Mouse (Mus musculus): ENCODE data around the gene Rad50. TPM values are rescaled to one million over a fixed set of nuclear protein-coding genes. Genes with fewer than 3 reads are reported as not detected.

The Rad50 gene
- total and polyA plus RNA-seq, 2 experiments from 2014 or later = 5.8 to 10.0 TPM

DNA sequence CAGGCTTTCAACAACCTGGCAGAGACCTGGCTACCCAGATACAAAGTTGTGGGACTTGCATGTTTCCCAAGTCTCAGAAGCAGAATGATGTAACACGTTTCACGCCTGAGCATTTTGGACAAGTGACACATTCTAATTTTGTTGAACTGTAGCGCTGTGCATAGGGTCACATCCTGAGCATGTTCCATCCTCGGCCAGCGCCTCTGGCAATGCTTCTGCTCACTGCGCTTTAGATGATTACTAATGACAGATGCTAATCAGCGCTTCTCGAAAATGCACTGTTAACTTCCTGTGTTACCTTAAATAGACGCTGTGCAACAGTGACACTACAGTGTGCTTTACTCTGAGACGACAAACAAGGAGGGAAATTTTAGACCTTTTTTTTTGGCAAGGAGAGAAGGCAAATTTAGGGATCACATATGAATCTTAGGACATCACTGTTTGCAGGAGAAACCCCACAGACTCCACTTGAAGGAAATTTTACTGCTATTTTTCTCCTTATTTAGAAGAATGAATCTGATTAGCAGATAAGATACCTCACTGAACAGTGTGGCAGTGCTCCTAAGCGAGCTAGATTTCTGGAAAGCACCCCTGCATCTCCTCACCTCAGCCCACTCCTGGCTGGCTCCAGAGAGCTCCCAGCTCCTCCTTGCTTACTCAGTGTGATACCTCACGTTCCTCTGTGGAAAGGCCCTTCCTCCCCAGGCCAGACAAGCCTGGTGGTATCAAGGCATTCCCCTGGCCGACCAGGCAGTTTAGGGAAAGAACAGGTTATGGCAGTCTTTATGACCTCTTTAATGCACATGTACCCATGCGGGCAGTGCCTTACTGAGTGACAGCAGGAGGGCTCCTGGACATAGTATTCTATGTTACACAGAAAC, 44.1 kb downstream of the Rad50 start:
- Histone ChIP-seq H3K4me2 (ENCODE audit: low read depth, low read length, poor library complexity, severe bottlenecking) (no peak overlapping the region), H3K27me3 (ENCODE audit: insufficient read depth, low read length) (no peaks in the 10 kb centered on the region), H3K36me3 (ENCODE audit: insufficient read depth, low read length) (peaks cover 2% of the 10 kb centered on the region; the same call in 1 of the 2 replicates), H3K4me1 (ENCODE audit: insufficient read depth, low read length) (no peaks in the 10 kb centered on the region), H3K27ac (ENCODE audit: low read depth, low read length) (no peak overlapping the region), H3K9ac (replicated peaks; ENCODE audit: low read length, poor library complexity, severe bottlenecking) (no peak overlapping the region), H3K4me3 (ENCODE audit: low read depth, low read length) (no peak overlapping the region), H3K9me3 (ENCODE audit: low read length) (no peaks in the 10 kb centered on the region)
- 80% methylated on average over 14 of the region's 14 CpGs for WGBS
- no peak for ATAC-seq (ENCODE audit: low FRiP score)
- DNase-seq (ENCODE audit: low spot score) = no peak
- TF ChIP-seq CTCF (IDR thresholded peaks at IDR 0.05) = no peak

DNA sequence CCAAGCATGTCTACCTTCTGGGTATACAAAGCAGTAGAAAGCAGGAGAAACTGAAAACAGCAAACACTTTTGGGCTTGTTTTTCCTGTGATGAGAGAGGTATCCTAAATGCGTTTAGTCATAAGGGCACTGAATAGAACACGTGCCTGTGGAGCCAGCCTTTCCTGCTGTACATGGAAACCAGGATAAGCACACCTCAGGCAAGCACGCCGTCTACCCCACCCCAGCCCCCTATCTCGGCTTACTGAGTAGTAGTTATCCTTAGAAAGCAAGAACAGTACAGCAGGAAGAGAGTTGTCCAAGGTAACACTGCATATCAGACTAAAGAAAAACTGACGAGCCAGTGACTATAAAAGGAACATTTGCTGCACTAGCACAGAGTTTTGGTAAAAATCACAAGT, 49.3 kb downstream of the Rad50 start:
- Histone ChIP-seq H3K27me3 (ENCODE audit: insufficient read depth, low read length) (no peaks in the 10 kb centered on the region), H3K9me3 (ENCODE audit: low read length) (no peaks in the 10 kb centered on the region), H3K36me3 (ENCODE audit: insufficient read depth, low read length) (peaks cover 10% of the 10 kb centered on the region; the same call in 1 of the 2 replicates), H3K4me3 (ENCODE audit: low read depth, low read length) (no peak overlapping the region), H3K27ac (ENCODE audit: low read depth, low read length) (no peak overlapping the region), H3K9ac (replicated peaks; ENCODE audit: low read length, poor library complexity, severe bottlenecking) (no peak overlapping the region), H3K4me1 (ENCODE audit: insufficient read depth, low read length) (no peaks in the 10 kb centered on the region), H3K4me2 (ENCODE audit: low read depth, low read length, poor library complexity, severe bottlenecking) (no peak overlapping the region)
- ATAC-seq (ENCODE audit: low FRiP score) (no peak), DNase-seq (ENCODE audit: low spot score) (no peak)
- 89% methylated on average over 6 of the region's 6 CpGs for WGBS
- no peak for TF ChIP-seq CTCF (IDR thresholded peaks at IDR 0.05)

DNA sequence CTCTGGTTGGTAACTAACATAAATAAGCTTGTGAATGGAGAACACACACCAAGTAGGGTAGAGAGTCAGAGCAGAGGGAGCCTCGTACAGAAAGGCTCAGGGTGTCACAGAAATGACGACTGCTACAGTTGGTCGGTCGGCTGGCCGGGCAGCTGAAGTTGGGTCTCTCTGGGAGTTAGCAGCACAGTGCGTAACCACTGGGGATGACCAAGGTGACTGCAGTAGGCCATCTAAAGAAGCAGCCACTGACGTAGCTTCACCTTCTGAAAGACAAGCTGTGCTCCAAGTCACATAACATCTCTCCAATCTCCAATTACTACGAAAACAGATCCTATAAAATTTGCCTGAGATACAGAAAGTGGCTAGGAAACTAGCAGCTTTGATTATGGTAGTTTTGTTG, 49.7 kb downstream of the Rad50 start:
- Histone ChIP-seq H3K4me1 (ENCODE audit: insufficient read depth, low read length) (no peaks in the 10 kb centered on the region), H3K9ac (replicated peaks; ENCODE audit: low read length, poor library complexity, severe bottlenecking) (no peak overlapping the region), H3K36me3 (ENCODE audit: insufficient read depth, low read length) (peaks cover 10% of the 10 kb centered on the region; the same call in 1 of the 2 replicates), H3K27me3 (ENCODE audit: insufficient read depth, low read length) (no peaks in the 10 kb centered on the region), H3K27ac (ENCODE audit: low read depth, low read length) (no peak overlapping the region), H3K9me3 (ENCODE audit: low read length) (no peaks in the 10 kb centered on the region), H3K4me3 (ENCODE audit: low read depth, low read length) (no peak overlapping the region), H3K4me2 (ENCODE audit: low read depth, low read length, poor library complexity, severe bottlenecking) (no peak overlapping the region)
- DNase-seq (ENCODE audit: low spot score) (no peak), ATAC-seq (ENCODE audit: low FRiP score) (no peak)
- TF ChIP-seq CTCF (IDR thresholded peaks at IDR 0.05) = no peak
- 91% methylated on average over 8 of the region's 8 CpGs for WGBS

DNA sequence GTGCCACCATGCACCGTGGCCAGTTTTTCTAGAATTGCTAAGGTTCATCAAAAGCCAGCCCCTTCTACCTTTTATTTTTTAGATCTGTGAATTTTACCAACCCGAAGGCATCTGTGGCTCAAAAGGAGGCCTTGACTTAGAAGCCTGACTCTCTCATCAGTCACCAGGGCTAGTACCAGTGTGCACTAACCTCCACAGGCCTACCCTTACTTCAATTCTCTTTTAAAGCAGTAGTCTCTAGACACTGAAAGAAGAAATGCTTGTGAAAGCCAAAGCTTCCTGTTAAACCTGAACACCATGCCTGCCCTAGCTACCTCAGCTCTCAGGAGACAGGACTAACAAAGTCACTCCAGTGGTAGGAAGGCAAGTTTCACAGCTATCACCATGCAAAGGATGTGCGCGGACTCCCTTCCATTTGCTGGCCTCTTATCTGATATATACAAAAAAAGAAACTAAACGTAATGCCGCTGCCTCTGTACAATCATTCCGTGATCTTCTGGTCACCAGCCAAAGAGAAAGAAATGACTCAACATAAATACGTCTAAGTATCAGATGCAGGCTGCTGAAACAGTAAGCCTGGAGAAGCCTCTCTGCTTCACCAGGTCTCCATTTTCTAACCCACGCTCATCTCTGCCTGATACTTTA, 50.4 kb downstream of the Rad50 start:
- no peak overlapping the region for H3K27ac ChIP-seq (ENCODE audit: low read depth, low read length)
- no peaks in the 10 kb centered on the region for H3K9me3 ChIP-seq (ENCODE audit: low read length)
- DNase-seq (ENCODE audit: low spot score) = no peak
- H3K4me1 ChIP-seq (ENCODE audit: insufficient read depth, low read length) = no peaks in the 10 kb centered on the region
- peaks cover 10% of the 10 kb centered on the region for H3K36me3 ChIP-seq (ENCODE audit: insufficient read depth, low read length)
- no peaks in the 10 kb centered on the region for H3K27me3 ChIP-seq (ENCODE audit: insufficient read depth, low read length)
- H3K9ac ChIP-seq (replicated peaks; ENCODE audit: low read length, poor library complexity, severe bottlenecking) = no peak overlapping the region
- TF ChIP-seq CTCF (IDR thresholded peaks at IDR 0.05) = no peak
- H3K4me2 ChIP-seq (ENCODE audit: low read depth, low read length, poor library complexity, severe bottlenecking) = no peak overlapping the region
- H3K4me3 ChIP-seq (ENCODE audit: low read depth, low read length) = no peak overlapping the region
- no peak for ATAC-seq (ENCODE audit: low FRiP score)
- WGBS = 95% methylated on average over 9 of the region's 9 CpGs

DNA sequence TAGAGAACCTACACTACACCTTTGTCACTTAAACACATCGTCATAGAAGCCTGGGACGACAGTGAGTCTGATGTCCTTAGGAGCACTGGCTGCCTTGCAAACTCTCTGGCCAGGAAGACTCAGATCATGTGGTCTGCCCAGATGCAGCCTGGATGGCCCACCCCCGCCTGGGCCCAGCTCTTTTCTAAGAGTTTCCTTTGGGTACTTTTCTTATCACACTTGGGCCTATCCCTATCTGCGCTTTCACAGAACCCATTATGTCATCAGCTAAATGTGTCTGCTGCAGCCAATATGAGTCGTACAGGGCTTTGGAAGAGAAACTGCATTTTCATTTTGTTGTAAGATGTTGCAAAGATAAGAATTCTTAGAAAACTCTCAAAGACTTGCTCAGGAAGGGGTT, 52.1 kb downstream of the Rad50 start:
- no peak for DNase-seq (ENCODE audit: low spot score)
- Histone ChIP-seq H3K27ac (ENCODE audit: low read depth, low read length) (no peak overlapping the region), H3K9me3 (ENCODE audit: low read length) (no peaks in the 10 kb centered on the region), H3K27me3 (ENCODE audit: insufficient read depth, low read length) (no peaks in the 10 kb centered on the region), H3K4me3 (ENCODE audit: low read depth, low read length) (no peak overlapping the region), H3K9ac (replicated peaks; ENCODE audit: low read length, poor library complexity, severe bottlenecking) (no peak overlapping the region), H3K36me3 (ENCODE audit: insufficient read depth, low read length) (peaks cover 12% of the 10 kb centered on the region), H3K4me2 (ENCODE audit: low read depth, low read length, poor library complexity, severe bottlenecking) (no peak overlapping the region), H3K4me1 (ENCODE audit: insufficient read depth, low read length) (no peaks in the 10 kb centered on the region)
- ATAC-seq (ENCODE audit: low FRiP score) = no peak
- 93% methylated on average over 5 of the region's 5 CpGs for WGBS
- no peak for TF ChIP-seq CTCF (IDR thresholded peaks at IDR 0.05)

DNA sequence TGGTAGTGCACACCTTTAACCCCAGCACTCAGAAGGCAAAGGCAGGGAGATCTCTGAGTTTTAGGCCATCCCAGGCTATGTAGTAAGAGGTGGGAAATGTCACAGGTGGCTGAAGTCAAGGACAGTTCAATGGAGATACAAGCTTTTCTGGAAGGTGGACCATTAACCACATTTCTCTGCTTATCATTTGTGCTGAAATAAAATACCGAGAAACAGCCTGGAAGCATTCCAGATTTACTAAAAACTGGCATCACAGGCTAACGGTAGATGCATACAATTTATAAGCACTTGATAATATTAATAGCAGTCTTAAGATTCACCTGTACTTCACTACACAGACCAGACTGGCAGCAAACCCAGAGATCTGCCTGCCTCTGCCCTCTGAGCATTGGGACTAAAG, 54.7 kb downstream of the Rad50 start:
- no peak for TF ChIP-seq CTCF (IDR thresholded peaks at IDR 0.05)
- DNase-seq (ENCODE audit: low spot score) = no peak

More for the DNA sequence above, 54.7 kb downstream of the Rad50 start:
- H3K27me3 ChIP-seq (ENCODE audit: insufficient read depth, low read length) = no peaks in the 10 kb centered on the region
- H3K36me3 ChIP-seq (ENCODE audit: insufficient read depth, low read length) = peaks cover 19% of the 10 kb centered on the region
- no peaks in the 10 kb centered on the region for H3K9me3 ChIP-seq (ENCODE audit: low read length)
- H3K4me1 ChIP-seq (ENCODE audit: insufficient read depth, low read length) = no peaks in the 10 kb centered on the region
- no peak overlapping the region for H3K4me2 ChIP-seq (ENCODE audit: low read depth, low read length, poor library complexity, severe bottlenecking)
- H3K4me3 ChIP-seq (ENCODE audit: low read depth, low read length) = no peak overlapping the region
- H3K27ac ChIP-seq (ENCODE audit: low read depth, low read length) = no peak overlapping the region
- H3K9ac ChIP-seq (replicated peaks; ENCODE audit: low read length, poor library complexity, severe bottlenecking) = no peak overlapping the region
- 91% methylated on average over 2 of the region's 2 CpGs for WGBS
- ATAC-seq (ENCODE audit: low FRiP score) = no peak
